Mouse (Mus musculus) forebrain, embryonic 11.5 days (tissue): ENCODE measurements around the gene Nxph3. TPM values are rescaled to one million over a fixed set of nuclear protein-coding genes. Genes with fewer than 3 reads are reported as not detected.
A peak's percentile ranks its signal among the peaks of the same experiment; 100 is the strongest.

Experiments
- ATAC-seq: fragments of 200-750 bp; cut with Nextera tagmentation; replicated peaks from 2 replicates; pipeline ENCODE4 v1.8.0; 2017; ENCODE audit warnings: moderate TSS enrichment; ENCODE audit not compliant: low FRiP score
- DNase-seq: peaks from one replicate; pipeline ENCODE4 v3.0.0-alpha.2; 2017; ENCODE audit warnings: low spot score
- H3K27ac ChIP-seq: fragments of 300-500 bp; sonication (generic); 2 replicates; pipeline ENCODE4 v1.5.1; 2014; ENCODE audit warnings: low read depth, low read length
- H3K27me3 ChIP-seq: fragments of 300-500 bp; sonication (generic); 2 replicates; pipeline ENCODE4 v1.6.1; 2014; ENCODE audit warnings: mild to moderate bottlenecking, low read length, mixed read lengths; ENCODE audit not compliant: control insufficient read depth, insufficient read depth
- H3K36me3 ChIP-seq: fragments of 300-500 bp; sonication (generic); 2 replicates; pipeline ENCODE4 v1.6.1; 2014; ENCODE audit warnings: mild to moderate bottlenecking, low read length, moderate library complexity, mixed read lengths; ENCODE audit not compliant: control insufficient read depth, insufficient read depth
- H3K4me1 ChIP-seq: fragments of 300-500 bp; sonication (generic); replicated peaks from 2 replicates; pipeline ENCODE4 v1.6.1; 2014; ENCODE audit warnings: low read length, mixed read lengths; ENCODE audit not compliant: control insufficient read depth, insufficient read depth
- H3K4me2 ChIP-seq: fragments of 300-500 bp; sonication (generic); 2 replicates; pipeline ENCODE4 v1.6.1; 2014; ENCODE audit warnings: low read depth, mild to moderate bottlenecking, low read length, moderate library complexity, mixed read lengths; ENCODE audit not compliant: severe bottlenecking
- H3K4me3 ChIP-seq: fragments of 300-500 bp; sonication (generic); 2 replicates; pipeline ENCODE4 v1.5.1; 2014; ENCODE audit warnings: low read depth, low read length
- H3K9ac ChIP-seq: fragments of 300-500 bp; sonication (generic); 2 replicates; pipeline ENCODE4 v1.6.1; 2014; ENCODE audit warnings: low read length
- H3K9me3 ChIP-seq: fragments of 300-500 bp; sonication (generic); 2 replicates; pipeline ENCODE4 v1.6.1; 2016; ENCODE audit warnings: low read length, mixed read lengths; ENCODE audit not compliant: control insufficient read depth
- WGBS: fragments of 180-500 bp; shearing (Covaris S2); extraction: QIAGEN DNeasy Blood & Tissue Kit; methylation state at CpG from one replicate; pipeline ENCODE4 v1.1.7; 2014; 5-methylcytosine and 5-hydroxymethylcytosine counted together
- polyA plus RNA-seq: library from polyadenylated mRNA; unstranded; fragments of >200 nt; fragmentation: Nextera tagmentation; extraction: Ambion mirVana; gene quantifications from 2 replicates; pipeline ENCODE4 v1.2.1, GENCODE M21; 2014

Nxph3 gene
- polyA plus RNA-seq, 1 experiment from 2014 or later, result 0.28 TPM

- ATAC-seq, result no peak
- no peak overlapping the region for H3K9ac ChIP-seq
- H3K4me1 ChIP-seq, result no peaks in the 10 kb centered on the region
- no peaks in the 10 kb centered on the region for H3K9me3 ChIP-seq
- no peak overlapping the region for H3K27ac ChIP-seq
- H3K36me3 ChIP-seq, result no peaks in the 10 kb centered on the region
- WGBS, result 90% methylated on average over 8 of the region's 8 CpGs
- no peaks in the 10 kb centered on the region for H3K27me3 ChIP-seq
- H3K4me2 ChIP-seq, result no peak overlapping the region
- no peak for DNase-seq
- H3K4me3 ChIP-seq, result no peak overlapping the region
Observed at GRCm38 (mm10) chr11:95527307-95527706, 12.9 kb upstream of the Nxph3 start.

GRCm38 (mm10) chr11:95521563-95521962, 7.2 kb upstream of the Nxph3 start:
- no peak overlapping the region for H3K27ac ChIP-seq
- ATAC-seq, result peak; percentile 22; the same call in 1 of the 2 replicates
- H3K4me3 ChIP-seq, result 0 out of 2 replicates have a peak overlapping the region, but pooled peaks have one; percentile 6
- peaks cover 11% of the 10 kb centered on the region; the same call in 1 of the 2 replicates for H3K4me1 ChIP-seq
- no peaks in the 10 kb centered on the region for H3K36me3 ChIP-seq
- H3K9me3 ChIP-seq, result no peaks in the 10 kb centered on the region
- WGBS, result under 1% methylated on average over 13 of the region's 13 CpGs
- H3K4me2 ChIP-seq, result peak overlapping the region; percentile 32; the same call in 1 of the 2 replicates
- H3K27me3 ChIP-seq, result 0 out of 2 replicates have a peak, but pooled peaks cover under 1% of the 10 kb centered on the region
- DNase-seq, result peak; percentile 90
- H3K9ac ChIP-seq, result no peak overlapping the region; the same call in 1 of the 2 replicates

GRCm38 (mm10) chr11:95520456-95521072, 6.2 kb upstream of the Nxph3 start:
- peak; percentile 60 for ATAC-seq
- DNase-seq, result peak; percentile 95
- H3K36me3 ChIP-seq, result no peaks in the 10 kb centered on the region
- WGBS, result 5% methylated on average over 27 of the region's 27 CpGs
- no peaks in the 10 kb centered on the region for H3K9me3 ChIP-seq
- peak overlapping the region; percentile 11 for H3K4me3 ChIP-seq
- H3K27ac ChIP-seq, result no peak overlapping the region
- H3K9ac ChIP-seq, result peak overlapping the region; percentile 40
- peaks cover 5% of the 10 kb centered on the region for H3K27me3 ChIP-seq
- peaks cover 18% of the 10 kb centered on the region; the same call in 1 of the 2 replicates for H3K4me1 ChIP-seq
- H3K4me2 ChIP-seq, result peak overlapping the region; percentile 54

GRCm38 (mm10) chr11:95519996-95520395, 5.6 kb upstream of the Nxph3 start:
- ATAC-seq (no peak), DNase-seq (no peak)
- H3K9me3 ChIP-seq, result no peaks in the 10 kb centered on the region
- H3K27ac ChIP-seq, result no peak overlapping the region
- H3K4me3 ChIP-seq, result no peak overlapping the region
- WGBS, result 36% methylated on average over 3 of the region's 3 CpGs
- no peak overlapping the region for H3K4me2 ChIP-seq
- H3K36me3 ChIP-seq, result no peaks in the 10 kb centered on the region
- peak overlapping the region; percentile 40 for H3K9ac ChIP-seq
- H3K27me3 ChIP-seq, result peaks cover 11% of the 10 kb centered on the region
- H3K4me1 ChIP-seq, result peaks cover 18% of the 10 kb centered on the region; the same call in 1 of the 2 replicates

GRCm38 (mm10) chr11:95519299-95519698, 4.9 kb upstream of the Nxph3 start:
- Histone ChIP-seq H3K9me3 (no peaks in the 10 kb centered on the region), H3K4me3 (no peak overlapping the region), H3K27me3 (peaks cover 18% of the 10 kb centered on the region), H3K9ac (no peak overlapping the region), H3K4me1 (peaks cover 22% of the 10 kb centered on the region; the same call in 1 of the 2 replicates), H3K36me3 (no peaks in the 10 kb centered on the region), H3K4me2 (no peak overlapping the region), H3K27ac (no peak overlapping the region)
- DNase-seq (no peak), ATAC-seq (no peak)
- 69% methylated on average over 10 of the region's 10 CpGs for WGBS

- Histone ChIP-seq H3K9ac (no peak overlapping the region), H3K4me1 (peaks cover 29% of the 10 kb centered on the region), H3K4me3 (no peak overlapping the region), H3K4me2 (0 out of 2 replicates have a peak overlapping the region, but pooled peaks have one; percentile 6), H3K9me3 (no peaks in the 10 kb centered on the region), H3K27me3 (peaks cover 38% of the 10 kb centered on the region), H3K27ac (no peak overlapping the region), H3K36me3 (no peaks in the 10 kb centered on the region)
- no peak for ATAC-seq
- no peak for DNase-seq
- 60% methylated on average over 6 of the region's 6 CpGs for WGBS
Observed at GRCm38 (mm10) chr11:95517162-95517561, 2.8 kb upstream of the Nxph3 start.

GRCm38 (mm10) chr11:95516491-95516911, 2.1 kb upstream of the Nxph3 start:
- 4% methylated on average over 5 of the region's 5 CpGs for WGBS
- H3K4me1 ChIP-seq, result peaks cover 29% of the 10 kb centered on the region
- no peaks in the 10 kb centered on the region for H3K36me3 ChIP-seq
- H3K4me2 ChIP-seq, result peak overlapping the region; percentile 6; the same call in 1 of the 2 replicates
- ATAC-seq (no peak), DNase-seq (no peak)
- no peak overlapping the region for H3K9ac ChIP-seq
- no peak overlapping the region for H3K27ac ChIP-seq
- no peak overlapping the region for H3K4me3 ChIP-seq
- peaks cover 38% of the 10 kb centered on the region for H3K27me3 ChIP-seq
- H3K9me3 ChIP-seq, result no peaks in the 10 kb centered on the region

- Histone ChIP-seq H3K27ac (no peak overlapping the region), H3K9ac (no peak overlapping the region), H3K27me3 (peaks cover 41% of the 10 kb centered on the region), H3K4me3 (no peak overlapping the region), H3K4me1 (peaks cover 27% of the 10 kb centered on the region), H3K36me3 (no peaks in the 10 kb centered on the region), H3K9me3 (no peaks in the 10 kb centered on the region), H3K4me2 (0 out of 2 replicates have a peak overlapping the region, but pooled peaks have one; percentile 11)
- ATAC-seq, result no peak
- WGBS, result 34% methylated on average over 17 of the region's 17 CpGs
- DNase-seq, result no peak
Observed at GRCm38 (mm10) chr11:95515376-95516323, 1.3 kb upstream of the Nxph3 start.
